Mouse (Mus musculus) kidney, postnatal 36 days (tissue): ENCODE measurements around the gene Cyth3.

ENCODE experiments used
- DNase-seq, 2 experiments: peaks; one replicate each; pipeline ENCODE4 v3.0.0; 2021 to 2022; ENCODE audit warnings: mixed read lengths in 2 of 2

The Cyth3 gene

GRCm38 (mm10) chr5:143636173-143636572 is 13.9 kb downstream of the Cyth3 start:
- DNase-seq: no peak

GRCm38 (mm10) chr5:143637832-143638420 is 15.7 kb downstream of the Cyth3 start:
- DNase-seq: no peak

GRCm38 (mm10) chr5:143638516-143639270 is 16.4 kb downstream of the Cyth3 start:
- DNase-seq: no peak

- no peak for DNase-seq
Measured at GRCm38 (mm10) chr5:143639329-143639728, 17.1 kb downstream of the Cyth3 start.

GRCm38 (mm10) chr5:143639810-143640209 is 17.6 kb downstream of the Cyth3 start:
- no peak for DNase-seq

- DNase-seq: no peak
Measured at GRCm38 (mm10) chr5:143641503-143641902, 19.3 kb downstream of the Cyth3 start.

- DNase-seq: peak in 1 of 2 experiments; percentile 68
Measured at GRCm38 (mm10) chr5:143642262-143642831, 20.1 kb downstream of the Cyth3 start.

GRCm38 (mm10) chr5:143645976-143646375 is 23.7 kb downstream of the Cyth3 start:
- DNase-seq: no peak

- DNase-seq: no peak
Measured at GRCm38 (mm10) chr5:143647412-143647811, 25.2 kb downstream of the Cyth3 start.

- DNase-seq: no peak
Measured at GRCm38 (mm10) chr5:143648058-143648457, 25.8 kb downstream of the Cyth3 start.

GRCm38 (mm10) chr5:143649168-143649567 is 26.9 kb downstream of the Cyth3 start:
- no peak for DNase-seq

- no peak for DNase-seq
Measured at GRCm38 (mm10) chr5:143651855-143652631, 29.8 kb downstream of the Cyth3 start.

- no peak for DNase-seq
Measured at GRCm38 (mm10) chr5:143653497-143653896, 31.2 kb downstream of the Cyth3 start.

- DNase-seq: peak in 1 of 2 experiments; percentile 58
Measured at GRCm38 (mm10) chr5:143654670-143655510, 32.6 kb downstream of the Cyth3 start.

- no peak for DNase-seq
Measured at GRCm38 (mm10) chr5:143655511-143655943, 33.3 kb downstream of the Cyth3 start.

- no peak for DNase-seq
Measured at GRCm38 (mm10) chr5:143656708-143657245, 34.5 kb downstream of the Cyth3 start.

- no peak for DNase-seq
Measured at GRCm38 (mm10) chr5:143659021-143659523, 36.8 kb downstream of the Cyth3 start.

GRCm38 (mm10) chr5:143663074-143663687 is 40.9 kb downstream of the Cyth3 start:
- peak in 1 of 2 experiments; percentile 32 for DNase-seq

- no peak for DNase-seq
Measured at GRCm38 (mm10) chr5:143665561-143665960, 43.3 kb downstream of the Cyth3 start.

- no peak for DNase-seq
Measured at GRCm38 (mm10) chr5:143666015-143666414, 43.8 kb downstream of the Cyth3 start.

GRCm38 (mm10) chr5:143668884-143669283 is 46.6 kb downstream of the Cyth3 start:
- peak in 1 of 2 experiments; percentile 58 for DNase-seq
